Mouse (Mus musculus): ENCODE measurements around the gene Rapgef4.

The Rapgef4 gene

GRCm38 (mm10) chr2:72178515-72178914, 197.5 kb downstream of the Rapgef4 start:
- 81% methylated on average over 11 of the region's 11 CpGs for WGBS

DNA sequence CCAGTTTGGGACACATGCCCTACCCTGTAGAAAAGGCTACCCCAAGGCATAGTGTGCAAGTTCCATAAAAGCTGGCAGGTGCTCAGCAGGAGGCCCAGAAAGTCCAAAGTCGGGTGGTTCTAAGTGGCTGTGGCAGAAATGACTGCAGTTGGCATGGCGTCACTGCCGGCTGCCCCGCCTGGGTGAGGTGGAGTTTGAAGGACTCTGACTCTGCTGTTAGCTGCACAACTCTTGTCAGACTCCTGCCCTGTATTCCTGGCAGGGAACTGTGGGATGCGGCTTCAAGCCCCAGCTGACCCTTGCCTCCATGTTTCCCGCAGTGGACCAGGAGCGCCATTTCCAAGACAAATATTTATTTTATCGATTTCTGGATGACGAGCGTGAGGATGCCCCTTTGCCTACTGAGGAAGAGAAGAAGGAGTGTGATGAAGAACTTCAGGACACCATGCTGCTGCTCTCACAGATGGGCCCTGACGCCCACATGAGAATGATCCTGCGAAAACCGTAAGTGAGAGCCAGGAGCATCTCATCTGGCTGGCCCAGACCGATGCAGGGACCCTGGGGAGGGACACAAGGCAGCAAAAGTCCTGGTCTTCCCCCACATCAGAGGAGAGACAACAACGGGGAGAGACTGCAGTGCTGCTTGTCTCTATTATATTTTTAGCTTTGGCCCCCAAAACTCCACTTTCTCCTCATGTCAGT, 198.7 kb downstream of the Rapgef4 start:
- 85% methylated on average over 15 of the region's 15 CpGs for WGBS

DNA sequence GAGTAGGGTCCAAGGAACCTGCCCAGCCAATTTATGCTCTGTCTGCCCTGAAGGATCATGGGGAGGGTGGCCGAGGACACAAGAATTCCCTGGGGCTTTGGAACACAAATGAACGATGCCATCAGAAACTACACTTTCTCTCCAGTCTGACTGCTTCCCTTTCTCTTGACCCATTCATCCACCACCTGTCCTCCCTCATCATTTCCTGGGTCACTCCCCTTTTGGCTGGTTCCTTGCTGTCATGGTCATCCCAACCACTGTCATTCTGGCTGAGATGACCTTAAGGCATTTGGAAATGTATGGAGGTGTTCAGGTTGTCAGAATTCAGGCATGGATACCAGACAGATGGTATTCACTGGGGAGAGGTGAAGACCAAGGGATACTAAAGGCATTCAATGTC, 200.4 kb downstream of the Rapgef4 start:
- WGBS = 81% methylated on average over 2 of the region's 2 CpGs

GRCm38 (mm10) chr2:72183751-72184150, 202.7 kb downstream of the Rapgef4 start:
- 74% methylated on average over 3 of the region's 3 CpGs for WGBS

GRCm38 (mm10) chr2:72196190-72196965, 215.3 kb downstream of the Rapgef4 start:
- WGBS = 78% methylated on average over 6 of the region's 6 CpGs

GRCm38 (mm10) chr2:72197026-72197425, 216.0 kb downstream of the Rapgef4 start:
- WGBS = 69% methylated on average over 3 of the region's 3 CpGs

DNA sequence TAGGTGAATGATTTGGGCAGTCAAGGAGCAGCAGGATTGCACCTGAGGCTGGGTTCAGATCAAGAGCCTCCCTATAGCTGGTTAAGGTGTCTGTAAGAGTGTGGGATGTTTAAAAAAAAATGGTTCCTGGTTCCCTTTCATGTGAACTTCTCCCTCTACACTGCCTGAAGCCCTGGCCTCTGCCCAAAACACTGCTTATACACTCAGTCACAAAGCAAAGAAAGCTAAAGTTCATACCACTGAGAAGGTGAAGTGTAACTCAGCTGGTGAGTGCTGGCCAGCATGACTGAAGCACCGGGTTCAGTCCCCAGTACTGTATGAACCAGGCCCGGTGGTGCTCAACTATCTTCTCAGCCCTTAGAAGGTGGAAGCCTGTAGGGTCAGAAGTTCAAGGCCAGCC, 218.4 kb downstream of the Rapgef4 start:
- WGBS = 94% methylated on average over 2 of the region's 2 CpGs

DNA sequence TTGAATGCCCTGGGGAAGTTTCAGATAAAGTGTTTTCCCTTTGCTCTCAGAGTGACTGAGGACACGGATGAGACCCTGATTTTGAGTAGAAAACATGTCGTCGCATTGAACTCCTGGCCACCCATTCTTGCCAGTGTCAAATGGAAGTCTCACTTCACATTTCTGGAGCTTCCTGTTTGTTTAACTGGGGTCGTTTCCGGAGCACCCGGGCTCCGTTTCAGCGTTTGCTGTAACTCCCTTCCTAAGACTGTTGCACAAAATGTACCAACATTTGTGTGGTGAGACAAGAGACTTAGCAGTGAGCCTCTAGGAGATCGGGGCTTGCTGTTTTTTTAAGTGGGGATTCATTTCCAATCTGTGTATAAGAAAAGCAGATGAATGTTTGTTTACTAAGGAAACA, 220.5 kb downstream of the Rapgef4 start:
- WGBS = 66% methylated on average over 9 of the region's 9 CpGs

DNA sequence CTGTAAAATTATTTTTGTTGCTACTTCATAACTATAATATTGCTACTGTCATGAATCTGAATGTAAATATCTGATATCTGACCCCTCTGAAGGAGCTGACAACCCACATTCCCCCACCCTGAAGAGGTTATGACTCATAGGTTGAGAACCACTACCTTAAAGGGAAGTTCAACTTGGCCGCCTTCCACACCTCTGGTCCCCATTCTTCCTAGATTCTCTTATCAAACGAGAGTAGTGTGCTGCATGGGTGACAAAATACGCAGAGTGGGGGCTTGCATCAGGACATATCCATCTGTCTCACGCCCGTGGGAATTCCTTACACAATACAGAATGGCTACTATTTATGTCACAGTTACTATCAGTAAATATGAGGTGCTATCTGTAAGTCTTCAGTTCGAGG, 221.2 kb downstream of the Rapgef4 start:
- 50% methylated on average over 6 of the region's 6 CpGs for WGBS

GRCm38 (mm10) chr2:72203609-72204008, 222.6 kb downstream of the Rapgef4 start:
- 39% methylated on average over 5 of the region's 5 CpGs for WGBS

DNA sequence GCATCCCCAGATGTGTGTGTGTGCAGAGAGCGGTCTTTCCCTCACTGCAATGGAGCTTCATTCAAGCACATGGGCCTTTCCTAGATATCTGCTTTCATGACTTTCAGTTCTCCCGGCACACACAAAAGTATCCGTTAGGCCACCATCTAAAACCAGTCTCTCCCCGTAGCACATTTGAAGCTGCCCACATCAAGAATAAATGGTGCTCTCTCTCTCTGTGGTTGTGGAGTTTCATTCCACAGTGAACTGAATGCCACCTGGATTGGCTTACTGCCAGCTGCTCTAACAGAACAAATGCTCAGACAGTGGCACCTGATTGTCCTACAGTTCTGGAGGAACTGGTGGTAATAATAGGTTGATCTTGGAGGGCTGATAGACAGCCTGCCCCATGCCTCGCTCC, 224.8 kb downstream of the Rapgef4 start:
- 75% methylated on average over 5 of the region's 5 CpGs for WGBS

DNA sequence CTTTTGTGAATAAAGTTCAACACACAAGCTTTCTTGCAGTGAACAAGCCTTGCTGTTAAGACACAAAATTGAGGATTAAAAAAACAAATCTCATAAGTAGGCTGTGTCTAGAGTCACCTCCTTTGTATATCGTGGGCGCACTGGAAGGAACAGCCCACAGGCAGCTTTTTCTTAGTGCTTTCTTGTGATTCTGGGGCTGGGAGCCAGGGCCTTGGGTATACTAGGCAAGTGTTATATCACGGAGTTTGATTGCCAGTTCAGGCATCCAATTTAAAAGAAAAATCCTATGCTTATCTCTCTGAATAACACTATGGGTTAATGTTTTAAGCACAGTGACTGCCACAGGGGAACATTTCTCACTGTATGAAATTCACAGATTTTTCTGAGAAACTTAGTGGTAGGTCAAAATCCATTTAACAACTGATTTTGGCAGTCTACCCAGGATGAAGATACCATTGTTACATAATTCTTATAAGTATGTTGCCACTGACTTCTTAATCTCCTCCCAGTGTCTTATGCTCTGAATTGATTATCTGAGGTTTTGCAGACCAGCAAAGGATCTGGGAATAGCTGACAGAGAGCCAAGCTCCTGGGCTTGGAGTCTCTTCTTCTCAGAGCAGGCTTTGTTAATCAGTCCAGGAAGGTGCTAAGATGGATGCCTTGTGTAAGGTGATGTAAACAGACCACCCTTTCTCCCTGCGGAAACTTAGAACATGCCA, 225.6 kb downstream of the Rapgef4 start:
- 51% methylated on average over 4 of the region's 4 CpGs for WGBS

DNA sequence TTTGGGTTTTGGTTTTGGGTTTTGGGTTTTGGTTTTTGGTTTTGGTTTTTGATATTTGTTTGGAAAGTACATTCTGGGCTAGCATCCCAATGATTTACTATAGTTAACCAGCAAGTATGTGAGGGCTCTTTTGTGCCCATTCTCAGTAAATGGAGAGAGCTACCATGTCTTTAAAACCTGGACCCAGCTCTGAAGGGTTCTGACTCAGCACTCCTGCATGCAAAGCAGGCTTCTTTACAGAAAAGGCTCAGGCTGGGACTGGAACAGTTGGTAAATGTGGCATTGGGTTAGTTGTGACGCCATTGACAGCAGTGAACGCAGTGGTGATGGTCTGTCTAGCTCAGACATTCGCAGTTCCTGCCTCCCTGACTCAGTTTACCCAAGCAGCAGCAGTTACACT, 236.3 kb downstream of the Rapgef4 start:
- 76% methylated on average over 3 of the region's 3 CpGs for WGBS

GRCm38 (mm10) chr2:72219921-72220320, 238.9 kb downstream of the Rapgef4 start:
- 25% methylated on average over 3 of the region's 3 CpGs for WGBS

GRCm38 (mm10) chr2:72221283-72221682, 240.2 kb downstream of the Rapgef4 start:
- 67% methylated on average over 11 of the region's 11 CpGs for WGBS

DNA sequence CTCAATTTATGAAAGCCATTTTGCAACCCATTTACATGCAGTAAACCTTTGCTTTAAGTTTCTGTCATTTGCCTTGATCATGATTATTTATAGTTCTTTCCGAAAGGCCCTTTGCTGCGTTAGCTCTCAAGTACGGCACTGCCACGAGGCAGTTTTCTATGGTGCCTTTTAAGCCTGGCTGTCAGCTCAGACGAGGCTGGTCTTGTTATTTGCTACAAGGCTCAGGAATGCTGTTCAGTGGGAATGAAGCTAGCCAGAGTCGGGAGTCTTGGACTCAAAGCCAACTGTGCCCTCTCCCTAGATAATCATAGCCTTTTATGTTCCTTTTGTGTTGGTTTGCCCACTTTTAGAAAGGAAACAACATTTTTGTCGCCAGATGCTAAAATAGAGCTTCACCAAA, 240.7 kb downstream of the Rapgef4 start:
- 50% methylated on average over 7 of the region's 7 CpGs for WGBS

DNA sequence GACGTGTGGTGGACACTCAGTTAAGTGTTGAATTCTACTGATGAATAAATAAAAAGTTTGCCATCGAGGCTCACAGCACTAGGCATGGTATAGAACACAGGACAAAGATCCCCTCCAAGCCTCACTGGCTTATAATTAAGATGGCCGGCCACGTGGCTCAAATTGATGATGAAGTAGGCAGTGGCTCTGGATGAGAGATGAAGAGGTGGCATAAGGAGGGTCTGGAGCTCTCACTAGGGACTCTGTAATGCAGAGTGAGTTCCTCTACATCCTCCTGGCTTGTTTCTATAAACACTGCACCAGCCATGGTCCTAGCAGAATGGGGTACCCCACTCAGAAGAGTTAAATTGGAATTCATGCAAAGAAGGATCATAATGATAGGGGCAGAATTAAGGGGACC, 241.2 kb downstream of the Rapgef4 start:
- WGBS = 89% methylated on average over 4 of the region's 4 CpGs

DNA sequence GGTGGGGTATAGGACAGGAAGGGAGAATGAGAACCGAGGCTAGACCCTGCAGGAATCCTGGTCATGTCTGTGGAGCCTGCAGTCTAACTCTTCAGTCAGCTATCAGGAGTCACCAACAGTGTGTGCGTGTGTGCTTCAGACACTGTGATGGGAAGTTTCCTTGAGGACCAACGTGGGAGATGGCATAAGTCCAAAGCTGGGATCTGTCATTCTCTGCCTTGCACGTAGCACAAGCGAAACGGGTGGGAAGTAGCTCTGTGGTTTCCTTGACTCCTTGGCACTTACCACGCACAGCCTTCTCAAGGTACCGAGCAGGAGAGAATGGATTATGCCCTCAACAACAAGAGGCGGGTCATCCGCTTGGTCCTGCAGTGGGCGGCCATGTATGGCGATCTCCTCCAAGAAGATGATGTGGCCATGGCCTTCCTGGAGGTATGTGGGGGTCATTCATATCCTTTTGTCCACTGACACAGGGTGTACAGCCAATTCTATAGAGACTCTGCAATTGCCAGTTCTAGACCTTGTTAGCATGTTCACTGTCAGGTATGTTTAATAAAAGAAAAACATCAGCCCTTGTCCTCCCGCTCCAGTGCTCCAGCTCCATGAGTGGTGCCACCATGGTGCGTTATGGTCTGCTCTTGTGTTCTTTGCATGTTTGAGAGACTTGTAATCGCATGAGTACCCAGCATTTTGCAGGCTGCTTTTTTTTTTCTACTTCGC, 241.9 kb downstream of the Rapgef4 start:
- 73% methylated on average over 16 of the region's 16 CpGs for WGBS

DNA sequence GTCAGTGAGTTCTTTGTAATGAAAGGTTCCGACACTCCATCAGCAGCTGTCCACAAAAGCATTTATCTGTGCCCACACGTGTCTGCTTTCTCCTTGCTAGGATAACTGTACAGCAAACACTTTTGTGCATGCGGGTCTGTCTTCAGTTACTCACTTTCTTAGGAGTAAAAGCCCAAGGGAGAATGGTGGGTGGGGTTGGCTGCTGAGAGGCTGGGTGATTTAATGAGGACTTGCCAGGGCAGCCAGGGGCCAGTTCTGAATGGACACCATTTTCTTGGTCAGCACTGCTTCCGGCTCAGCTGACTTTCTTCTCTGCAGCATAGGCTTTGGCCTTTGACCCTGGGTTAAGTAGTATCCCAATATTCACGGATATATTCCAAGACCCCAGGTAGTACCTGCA, 242.4 kb downstream of the Rapgef4 start:
- 77% methylated on average over 5 of the region's 5 CpGs for WGBS

- 88% methylated on average over 6 of the region's 6 CpGs for WGBS
Measured at GRCm38 (mm10) chr2:72226006-72226405, 245.0 kb downstream of the Rapgef4 start.

DNA sequence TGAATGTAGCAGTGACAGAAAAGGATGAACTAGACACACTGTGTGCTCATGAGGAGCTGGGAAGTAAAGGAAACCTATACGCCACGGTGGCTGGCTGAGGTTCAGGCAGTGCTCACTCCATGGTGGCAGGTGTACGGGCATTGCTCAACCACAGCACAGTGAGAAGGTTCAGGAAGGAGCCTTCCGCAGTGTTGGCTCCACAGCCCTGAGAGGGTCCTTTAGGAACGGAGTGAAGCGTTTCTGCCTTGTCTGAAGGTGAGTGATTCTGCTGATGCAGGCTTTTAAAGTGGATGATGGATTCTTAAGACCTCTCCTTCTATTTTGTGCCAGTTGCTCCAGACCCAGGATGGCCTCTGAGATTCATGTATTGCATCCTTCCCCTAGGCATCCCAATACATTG, 246.4 kb downstream of the Rapgef4 start:
- 93% methylated on average over 6 of the region's 6 CpGs for WGBS

GRCm38 (mm10) chr2:72228881-72229280, 247.8 kb downstream of the Rapgef4 start:
- WGBS = 84% methylated on average over 14 of the region's 14 CpGs

All from cerebral cortex, adult 2 months (tissue).